Mouse (Mus musculus): ENCODE measurements around the gene Nkapd1. TPM values are rescaled to one million over a fixed set of nuclear protein-coding genes. Genes with fewer than 3 reads are reported as not detected.

Nkapd1 gene
- polyA plus RNA-seq, 1 experiment from 2014 or later, result 22.2 TPM

DNA sequence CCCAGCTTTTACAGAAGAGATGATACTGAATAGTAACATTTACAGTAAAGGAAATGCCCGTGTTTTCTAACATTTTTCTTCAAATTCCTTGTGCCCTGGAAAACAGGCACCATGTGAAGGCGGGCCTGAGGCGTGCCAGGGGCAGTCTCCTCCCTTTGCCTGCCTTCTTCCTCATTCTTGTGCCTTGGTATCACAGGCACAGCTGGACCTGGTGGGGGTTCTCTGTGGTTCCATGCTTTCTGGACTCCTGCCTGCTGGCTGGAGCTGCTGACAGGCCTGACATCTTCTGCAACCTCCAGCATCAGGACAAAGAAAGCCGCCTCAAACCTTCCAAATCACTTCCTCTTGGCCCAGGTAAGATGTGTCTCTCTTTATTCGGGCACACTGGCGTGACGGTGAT, 52.1 kb downstream of the Nkapd1 start:
- H3K27me3 ChIP-seq, result no peaks in the 10 kb centered on the region
- H3K4me2 ChIP-seq, result no peak overlapping the region
- no peaks in the 10 kb centered on the region for H3K4me1 ChIP-seq
- no peak for ATAC-seq (ENCODE audit: insufficient number of reproducible peaks, low FRiP score, low TSS enrichment, low read depth)
- H3K36me3 ChIP-seq, result no peaks in the 10 kb centered on the region
- H3K27ac ChIP-seq, result no peak overlapping the region
- H3K9me3 ChIP-seq, result no peaks in the 10 kb centered on the region
- H3K4me3 ChIP-seq, result no peak overlapping the region
- H3K9ac ChIP-seq, result no peak overlapping the region
- 73% methylated on average over 7 of the region's 7 CpGs for WGBS

DNA sequence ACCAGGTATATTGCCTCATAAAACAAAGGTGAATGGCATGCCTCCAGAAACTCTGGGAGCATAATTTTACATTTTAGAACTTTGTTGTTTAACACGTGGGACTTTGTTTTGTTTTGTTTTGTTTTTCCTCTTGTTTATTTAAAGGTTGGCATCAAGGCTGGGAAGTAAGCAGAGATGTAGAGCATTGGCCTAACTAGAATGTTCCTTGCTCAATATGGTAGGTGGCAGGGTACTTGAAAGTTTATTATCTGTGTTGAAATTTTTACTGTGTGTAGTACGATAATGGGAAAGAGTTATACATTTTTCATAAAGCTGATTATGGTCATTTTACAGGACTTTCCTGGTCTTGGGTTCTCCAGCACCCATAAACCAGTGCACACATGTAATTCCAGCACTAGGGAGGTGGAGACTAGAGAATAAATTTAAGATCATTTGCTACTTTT, 55.3 kb downstream of the Nkapd1 start:
- no peak overlapping the region for H3K4me3 ChIP-seq
- 68% methylated on average over 2 of the region's 2 CpGs for WGBS
- H3K9ac ChIP-seq, result no peak overlapping the region
- no peak overlapping the region for H3K27ac ChIP-seq
- H3K9me3 ChIP-seq, result no peaks in the 10 kb centered on the region
- H3K4me1 ChIP-seq, result no peaks in the 10 kb centered on the region
- ATAC-seq (ENCODE audit: insufficient number of reproducible peaks, low FRiP score, low TSS enrichment, low read depth), result no peak
- no peaks in the 10 kb centered on the region for H3K27me3 ChIP-seq
- no peaks in the 10 kb centered on the region for H3K36me3 ChIP-seq
- H3K4me2 ChIP-seq, result no peak overlapping the region

DNA sequence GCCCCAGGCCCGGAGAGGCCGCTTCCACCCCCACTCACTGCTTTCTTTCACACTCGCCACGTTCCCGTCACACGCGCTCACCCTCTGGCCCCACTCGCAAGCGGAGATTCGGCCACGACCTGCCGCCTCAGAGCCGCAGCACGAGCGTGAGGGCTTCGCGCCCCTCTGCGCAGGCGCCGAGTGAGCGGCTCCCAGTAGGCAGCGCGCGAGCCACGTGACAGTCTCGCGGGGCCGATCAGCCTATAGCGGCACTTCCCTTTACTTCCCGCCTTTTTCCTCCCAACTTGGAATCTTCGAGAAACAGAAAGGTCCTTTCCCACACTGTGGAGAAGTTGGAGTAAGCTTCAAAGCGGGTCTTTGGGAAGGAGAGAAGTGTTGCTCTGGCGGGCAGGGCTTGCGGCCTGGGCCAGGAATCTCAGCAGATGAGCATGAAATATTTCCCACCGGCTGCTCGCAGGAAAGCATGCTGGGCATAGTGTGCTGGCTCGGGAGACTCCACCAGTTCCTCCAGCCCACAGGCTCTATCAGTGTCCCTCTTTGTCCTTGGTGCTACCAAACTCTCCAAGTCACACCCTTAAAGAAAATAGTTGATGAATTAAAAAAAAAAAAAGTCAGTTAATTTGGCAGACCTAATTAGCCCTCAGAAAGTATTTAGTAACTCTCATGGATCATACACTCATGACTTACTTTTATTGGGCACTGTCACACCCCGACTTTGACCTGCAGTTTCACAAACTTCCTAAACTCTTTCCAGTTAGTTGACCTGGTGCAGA, 55.9 kb downstream of the Nkapd1 start, which contains the start of gene Tex12:
Tex12 (minus strand) TSS at position 181 of the 773 bp plus-strand sequence.
- Histone ChIP-seq H3K4me3 (no peak within 1 kb of the TSS), H3K4me1 (no peaks in the 10 kb centered on the region), H3K4me2 (no peak within 1 kb of the TSS), H3K27ac (no peak within 1 kb of the TSS), H3K9ac (no peak within 1 kb of the TSS), H3K9me3 (no peaks in the 10 kb centered on the region), H3K27me3 (no peaks in the 10 kb centered on the region), H3K36me3 (no peaks in the 10 kb centered on the region)
- no peak for ATAC-seq (ENCODE audit: insufficient number of reproducible peaks, low FRiP score, low TSS enrichment, low read depth)
- WGBS, result 89% methylated on average over 38 of the region's 38 CpGs

Other genes with a start within 250 kb of the Nkapd1 start
- 9.5 and 10.4 TPM in 2 replicates for gene Plet1, start 122.9 kb downstream of the Nkapd1 start, polyA plus RNA-seq (2015; fragmentation: Nextera tagmentation; extraction: Ambion mirVana)
- gene Pts, start 88.7 kb downstream of the Nkapd1 start, polyA plus RNA-seq (2015; fragmentation: Nextera tagmentation; extraction: Ambion mirVana), result 66.8 and 70.1 TPM in 2 replicates
- gene Il18, start 62.6 kb downstream of the Nkapd1 start, polyA plus RNA-seq (2015; fragmentation: Nextera tagmentation; extraction: Ambion mirVana), result 6.6 and 8.1 TPM in 2 replicates
- gene Bco2, start 62.3 kb downstream of the Nkapd1 start, polyA plus RNA-seq (2015; fragmentation: Nextera tagmentation; extraction: Ambion mirVana), result 0.19 and 0.49 TPM in 2 replicates
- not detected in 2 replicates for gene Tex12, start 56.1 kb downstream of the Nkapd1 start, polyA plus RNA-seq (2015; fragmentation: Nextera tagmentation; extraction: Ambion mirVana)
- 234 and 278 TPM in 2 replicates for gene Sdhd, start 13.7 kb downstream of the Nkapd1 start, polyA plus RNA-seq (2015; fragmentation: Nextera tagmentation; extraction: Ambion mirVana)
- gene Timm8b, start 13.6 kb downstream of the Nkapd1 start, polyA plus RNA-seq (2015; fragmentation: Nextera tagmentation; extraction: Ambion mirVana), result 162 and 189 TPM in 2 replicates
- gene Pih1d2, start 143 bp downstream of the Nkapd1 start, polyA plus RNA-seq (2015; fragmentation: Nextera tagmentation; extraction: Ambion mirVana), result 2.6 and 2.8 TPM in 2 replicates
- 47.7 and 51.6 TPM in 2 replicates for gene Dlat, start 42.3 kb upstream of the Nkapd1 start, polyA plus RNA-seq (2015; fragmentation: Nextera tagmentation; extraction: Ambion mirVana)
- gene Dixdc1, start 122.1 kb upstream of the Nkapd1 start, polyA plus RNA-seq (2015; fragmentation: Nextera tagmentation; extraction: Ambion mirVana), result 13.9 and 14.1 TPM in 2 replicates
- 5.6 and 6.7 TPM in 2 replicates for gene 2310030G06Rik, start 129.1 kb upstream of the Nkapd1 start, polyA plus RNA-seq (2015; fragmentation: Nextera tagmentation; extraction: Ambion mirVana)
- gene Cryab, start 133.9 kb upstream of the Nkapd1 start, polyA plus RNA-seq (2015; fragmentation: Nextera tagmentation; extraction: Ambion mirVana), result 123 and 265 TPM in 2 replicates
- gene Hspb2, start 134.9 kb upstream of the Nkapd1 start, polyA plus RNA-seq (2015; fragmentation: Nextera tagmentation; extraction: Ambion mirVana), result 39.0 and 104 TPM in 2 replicates
- 9.3 TPM in 2 replicates for gene Fdxacb1, start 150.8 kb upstream of the Nkapd1 start, polyA plus RNA-seq (2015; fragmentation: Nextera tagmentation; extraction: Ambion mirVana)
- gene Alg9, start 157.6 kb upstream of the Nkapd1 start, polyA plus RNA-seq (2015; fragmentation: Nextera tagmentation; extraction: Ambion mirVana), result 34.9 and 35.6 TPM in 2 replicates
- gene 1110032A03Rik, start 158.1 kb upstream of the Nkapd1 start, polyA plus RNA-seq (2015; fragmentation: Nextera tagmentation; extraction: Ambion mirVana), result 24.2 and 30.2 TPM in 2 replicates
- 48.6 and 49.0 TPM in 2 replicates for gene Ppp2r1b, start 227.8 kb upstream of the Nkapd1 start, polyA plus RNA-seq (2015; fragmentation: Nextera tagmentation; extraction: Ambion mirVana)

Data from limb, embryonic 15.5 days (tissue).